Mouse (Mus musculus): ENCODE data around the gene Slc15a5.

DNA sequence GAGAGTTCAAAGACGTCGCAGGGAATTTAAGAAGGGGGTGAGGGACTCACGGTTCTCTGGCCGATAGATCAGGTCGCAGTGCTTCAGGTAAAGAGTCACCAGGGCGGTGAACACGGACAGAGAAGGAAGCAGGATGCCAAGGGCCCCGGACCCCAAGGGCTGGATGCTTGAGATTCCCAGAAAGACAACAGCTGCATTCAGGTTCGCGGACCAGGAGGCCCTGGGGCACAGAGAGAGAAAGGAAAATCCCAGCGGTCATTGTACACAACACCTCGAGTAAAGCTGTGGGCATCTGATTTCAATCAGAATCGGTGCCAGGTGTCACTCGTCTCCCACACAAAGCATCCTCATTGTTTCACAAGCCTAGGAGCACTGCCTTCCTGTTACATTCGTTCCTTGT is 24.1 kb downstream of the Slc15a5 start:
- no peak for TF ChIP-seq POLR2A (IDR thresholded peaks at IDR 0.05; ENCODE audit: borderline replicate concordance, extremely low read depth, insufficient read depth, insufficient read length, poor library complexity, severe bottlenecking)
- no peak for TF ChIP-seq CTCF (IDR thresholded peaks at IDR 0.05; ENCODE audit: borderline replicate concordance, extremely low read depth, insufficient read depth, insufficient read length)
